Mouse (Mus musculus) liver, postnatal 0 days (tissue): ENCODE data around the gene Rtn4r. TPM values are rescaled to one million over a fixed set of nuclear protein-coding genes. Genes with fewer than 3 reads are reported as not detected.
A peak's percentile ranks its signal among the peaks of the same experiment; 100 is the strongest.

Experiments
- ATAC-seq: fragments of 200-750 bp; cut with Nextera tagmentation; 2 replicates; pipeline ENCODE4 v1.8.0; 2017; ENCODE audit warnings: mild to moderate bottlenecking, moderate library complexity
- DNase-seq: peaks from one replicate; pipeline ENCODE4 v3.0.0-alpha.2; 2016
- H3K27ac ChIP-seq: fragments of 300-500 bp; sonication (generic); 2 replicates; pipeline ENCODE4 v1.5.1; 2014; ENCODE audit warnings: antibody characterized with exemption, moderate library complexity, mild to moderate bottlenecking, low read depth
- H3K27me3 ChIP-seq: fragments of 300-500 bp; sonication (generic); 2 replicates; pipeline ENCODE4 v1.6.1; 2014; ENCODE audit warnings: low read length, control low read depth, mixed read lengths; ENCODE audit not compliant: insufficient read depth
- H3K36me3 ChIP-seq: fragments of 300-500 bp; sonication (generic); replicated peaks from 2 replicates; pipeline ENCODE4 v1.6.1; 2014; ENCODE audit warnings: mild to moderate bottlenecking, control low read depth, low read length, moderate library complexity, mixed read lengths; ENCODE audit not compliant: insufficient read depth
- H3K4me1 ChIP-seq: fragments of 300-500 bp; sonication (generic); 2 replicates; pipeline ENCODE4 v1.6.1; 2014; ENCODE audit warnings: antibody characterized with exemption, mild to moderate bottlenecking, control low read depth; ENCODE audit not compliant: insufficient read depth
- H3K4me2 ChIP-seq: fragments of 300-500 bp; sonication (generic); 2 replicates; pipeline ENCODE4 v1.6.1; 2014; ENCODE audit warnings: low read depth, mild to moderate bottlenecking, low read length, moderate library complexity, mixed read lengths
- H3K4me3 ChIP-seq: fragments of 300-500 bp; sonication (generic); 2 replicates; pipeline ENCODE4 v1.5.1; 2014; ENCODE audit warnings: low read depth, low read length
- H3K9ac ChIP-seq: fragments of 300-500 bp; sonication (generic); replicated peaks from 2 replicates; pipeline ENCODE4 v1.6.1; 2014; ENCODE audit warnings: mild to moderate bottlenecking, moderate library complexity
- H3K9me3 ChIP-seq: fragments of 300-500 bp; sonication (generic); 2 replicates; pipeline ENCODE4 v1.6.1; 2016; ENCODE audit warnings: mild to moderate bottlenecking, control low read depth, low read length, mixed read lengths
- CTCF ChIP-seq: sonication (generic); IDR thresholded peaks from 2 replicates; pipeline ENCODE4 v1.5.1; 2016; ENCODE audit warnings: antibody characterized with exemption, low read depth
- EP300 ChIP-seq: IDR thresholded peaks from 2 replicates; pipeline ENCODE4 v1.6.1; 2016; ENCODE audit warnings: antibody characterized with exemption, low read depth, mild to moderate bottlenecking
- WGBS: fragments of 180-500 bp; shearing (Covaris S2); extraction: QIAGEN DNeasy Blood & Tissue Kit; methylation state at CpG from one replicate; pipeline ENCODE4 v1.1.7; 2014; ENCODE audit not compliant: insufficient replicate concordance; 5-methylcytosine and 5-hydroxymethylcytosine counted together
- polyA plus RNA-seq: library from polyadenylated mRNA; unstranded; fragments of >200 nt; fragmentation: Nextera tagmentation; extraction: Ambion mirVana; gene quantifications from 2 replicates; pipeline ENCODE4 v1.2.1, GENCODE M21; 2015

Rtn4r gene
- polyA plus RNA-seq, 1 experiment from 2014 or later, result 0.15 TPM

- WGBS, result 52% methylated on average over 5 of the region's 5 CpGs
- TF ChIP-seq EP300 (no peak), CTCF (no peak)
These were observed 41.7 kb downstream of the Rtn4r start for GRCm38 (mm10) chr16:18169156-18169555.

DNA sequence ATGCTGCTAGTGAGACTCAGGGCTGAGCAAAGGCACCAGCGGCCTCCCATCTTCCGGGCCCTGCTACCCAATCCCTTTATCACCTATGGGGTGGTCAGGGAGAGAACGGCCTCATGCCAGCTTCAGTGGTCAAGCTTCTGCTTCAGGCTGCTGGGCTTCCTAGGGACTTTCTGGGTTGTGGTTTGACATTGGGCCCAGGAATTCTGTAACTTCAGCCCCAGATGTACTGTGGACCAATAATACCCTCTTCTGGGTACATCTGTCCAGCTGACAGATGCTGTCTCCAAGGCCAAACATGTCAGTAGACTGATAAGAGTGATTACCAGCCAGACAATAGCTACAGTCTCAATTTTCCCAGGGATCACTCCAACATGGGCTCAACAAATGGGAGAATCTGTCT lies 42.3 kb downstream of the Rtn4r start:
- no peaks in the 10 kb centered on the region for H3K27me3 ChIP-seq
- no peak overlapping the region for H3K9ac ChIP-seq
- H3K4me2 ChIP-seq, result no peak overlapping the region
- TF ChIP-seq EP300, result no peak
- TF ChIP-seq CTCF, result no peak
- no peaks in the 10 kb centered on the region for H3K9me3 ChIP-seq
- no peaks in the 10 kb centered on the region for H3K4me1 ChIP-seq
- no peak for ATAC-seq
- DNase-seq, result no peak
- no peak overlapping the region for H3K4me3 ChIP-seq
- H3K36me3 ChIP-seq, result no peaks in the 10 kb centered on the region
- WGBS, result 86% methylated on average over 3 of the region's 3 CpGs
- no peak overlapping the region for H3K27ac ChIP-seq

More at GRCm38 (mm10) chr16:18169156-18169555, 41.7 kb downstream of the Rtn4r start:
- no peak for DNase-seq
- Histone ChIP-seq H3K9me3 (no peaks in the 10 kb centered on the region), H3K27me3 (no peaks in the 10 kb centered on the region), H3K27ac (no peak overlapping the region), H3K9ac (no peak overlapping the region), H3K4me2 (no peak overlapping the region), H3K4me3 (no peak overlapping the region), H3K36me3 (no peaks in the 10 kb centered on the region), H3K4me1 (no peaks in the 10 kb centered on the region)
- 0 out of 2 replicates have a peak, but pooled peaks have one; percentile 27 for ATAC-seq

DNA sequence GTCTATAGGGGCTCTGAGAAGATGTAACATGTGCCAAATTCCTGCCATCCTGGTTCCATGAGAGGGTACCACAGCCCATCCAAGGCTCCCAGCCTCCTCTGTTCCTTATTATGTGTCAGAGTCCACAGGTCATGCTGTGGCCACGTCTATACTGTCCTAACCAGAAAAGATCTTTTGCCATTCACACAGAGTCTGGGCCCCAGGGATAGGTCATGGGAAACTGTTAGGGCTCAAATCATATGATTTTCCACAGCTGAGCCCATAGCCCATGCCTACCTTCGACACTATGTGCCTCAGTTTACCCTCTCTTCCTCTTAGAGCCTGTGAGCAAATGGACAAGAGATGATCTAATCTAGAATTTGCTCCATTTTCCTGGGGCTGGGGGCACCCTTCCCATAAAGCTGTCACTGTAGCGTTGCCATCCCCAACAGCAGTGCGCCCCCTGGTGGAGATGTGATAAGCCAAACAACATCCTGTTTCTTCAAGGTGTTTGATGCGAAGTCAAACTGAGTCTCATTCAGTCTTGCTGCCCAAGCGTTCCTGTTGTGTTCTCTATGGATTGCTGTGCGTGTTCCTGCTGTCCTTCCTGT lies 44.9 kb downstream of the Rtn4r start:
- Histone ChIP-seq H3K9ac (no peak overlapping the region), H3K4me2 (no peak overlapping the region), H3K27ac (no peak overlapping the region), H3K36me3 (no peaks in the 10 kb centered on the region), H3K9me3 (no peaks in the 10 kb centered on the region), H3K4me1 (peaks cover 6% of the 10 kb centered on the region), H3K27me3 (no peaks in the 10 kb centered on the region), H3K4me3 (no peak overlapping the region)
- 9% methylated on average over 7 of the region's 7 CpGs for WGBS
- DNase-seq, result peak; percentile 83
- no peak for ATAC-seq
- TF ChIP-seq EP300 (no peak), CTCF (peak; percentile 97)

DNA sequence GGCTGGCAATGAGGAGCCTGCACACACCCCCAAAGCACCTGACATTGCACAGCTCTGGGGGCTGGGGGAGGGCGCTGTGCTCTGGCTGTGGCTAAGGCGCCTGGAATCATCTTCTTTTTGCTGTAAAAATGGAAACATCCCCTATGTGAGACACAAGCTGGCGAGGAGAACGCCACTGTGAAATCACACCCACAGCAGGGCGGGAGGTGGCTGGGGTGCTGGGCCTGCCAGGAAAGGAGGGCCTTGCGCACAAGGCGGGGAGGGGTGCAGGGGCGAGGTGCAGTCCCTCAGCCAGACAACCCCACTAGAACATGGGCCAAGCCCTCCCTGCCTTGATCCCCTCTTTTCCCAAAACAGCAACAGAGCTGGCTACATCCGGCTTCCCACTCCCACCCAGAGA lies 45.8 kb downstream of the Rtn4r start:
- H3K9ac ChIP-seq, result no peak overlapping the region
- H3K4me3 ChIP-seq, result no peak overlapping the region
- TF ChIP-seq CTCF (no peak), EP300 (no peak)
- no peaks in the 10 kb centered on the region for H3K27me3 ChIP-seq
- WGBS, result 82% methylated on average over 9 of the region's 9 CpGs
- ATAC-seq, result no peak
- H3K4me1 ChIP-seq, result peaks cover 6% of the 10 kb centered on the region
- H3K27ac ChIP-seq, result no peak overlapping the region
- DNase-seq, result no peak
- H3K36me3 ChIP-seq, result no peaks in the 10 kb centered on the region
- H3K4me2 ChIP-seq, result no peak overlapping the region
- H3K9me3 ChIP-seq, result no peaks in the 10 kb centered on the region

- Histone ChIP-seq H3K9me3 (no peaks in the 10 kb centered on the region), H3K4me3 (no peak overlapping the region), H3K9ac (no peak overlapping the region), H3K27me3 (no peaks in the 10 kb centered on the region), H3K36me3 (no peaks in the 10 kb centered on the region), H3K27ac (no peak overlapping the region), H3K4me1 (peaks cover 6% of the 10 kb centered on the region), H3K4me2 (no peak overlapping the region)
- no peak for TF ChIP-seq EP300
- TF ChIP-seq CTCF, result no peak
- DNase-seq, result no peak
- 69% methylated on average over 11 of the region's 11 CpGs for WGBS
- no peak for ATAC-seq
These were observed 46.3 kb downstream of the Rtn4r start for GRCm38 (mm10) chr16:18173788-18174187.

- H3K4me1 ChIP-seq, result peaks cover 6% of the 10 kb centered on the region
- DNase-seq, result peak; percentile 42
- 21% methylated on average over 6 of the region's 6 CpGs for WGBS
- H3K27ac ChIP-seq, result no peak overlapping the region
- ATAC-seq, result peak; percentile 82
- H3K9ac ChIP-seq, result 0 out of 2 replicates have a peak overlapping the region, but pooled peaks have one; percentile 11
- no peaks in the 10 kb centered on the region for H3K27me3 ChIP-seq
- no peak for TF ChIP-seq CTCF
- no peak for TF ChIP-seq EP300
- H3K4me3 ChIP-seq, result no peak overlapping the region
- H3K36me3 ChIP-seq, result no peaks in the 10 kb centered on the region
- H3K4me2 ChIP-seq, result no peak overlapping the region
- H3K9me3 ChIP-seq, result no peaks in the 10 kb centered on the region
These were observed 48.5 kb downstream of the Rtn4r start for GRCm38 (mm10) chr16:18175817-18176541.
